Mouse (Mus musculus) megakaryocyte, embryonic 14.5 days (primary cell): ENCODE measurements at regions not wholly inside any gene's neighbourhood (a gene's known extent, or its start where the extent isn't known, plus 50 kb on each side); places are given as distances from the start of the nearest gene placed in this dataset.

Experiments used
- H3K27me3 ChIP-seq: replicated peaks from 2 replicates; pipeline ENCODE3; 2012; ENCODE audit warnings: inconsistent platforms
- H3K36me3 ChIP-seq: replicated peaks from 2 replicates; pipeline ENCODE3; 2012; ENCODE audit warnings: low read length, inconsistent platforms, mixed read lengths
- H3K4me1 ChIP-seq: 2 replicates; pipeline ENCODE4 v1.6.1; 2012; ENCODE audit warnings: inconsistent platforms
- H3K4me3 ChIP-seq: replicated peaks from 2 replicates; pipeline ENCODE3; 2012; ENCODE audit warnings: moderate library complexity, mild to moderate bottlenecking, inconsistent platforms
- H3K9me3 ChIP-seq: 2 replicates; pipeline ENCODE4 v1.6.1; 2012; ENCODE audit warnings: inconsistent platforms
- FLI1 ChIP-seq: IDR thresholded peaks from 2 replicates; pipeline ENCODE4 v1.6.1; 2012; ENCODE audit warnings: low read length, inconsistent platforms, mixed read lengths
- GATA1 ChIP-seq: IDR thresholded peaks from 3 replicates; pipeline ENCODE4 v1.6.1; 2012; ENCODE audit warnings: mixed read lengths, low read length, inconsistent platforms, borderline replicate concordance

- no peak overlapping the region for H3K4me3 ChIP-seq
- no peaks in the 10 kb centered on the region for H3K9me3 ChIP-seq
- TF ChIP-seq GATA1 (no peak), FLI1 (no peak)
- peaks cover 20% of the 10 kb centered on the region for H3K27me3 ChIP-seq
- H3K4me1 ChIP-seq, result peaks cover 79% of the 10 kb centered on the region
- H3K36me3 ChIP-seq, result no peaks in the 10 kb centered on the region
Measured at GRCm38 (mm10) chr15:36893407-36893969, 114.1 kb downstream of the Zfp706 start.

GRCm38 (mm10) chr15:36892576-36893205, 114.9 kb downstream of the Zfp706 start:
- Histone ChIP-seq H3K36me3 (no peaks in the 10 kb centered on the region), H3K4me1 (peaks cover 74% of the 10 kb centered on the region), H3K4me3 (no peak overlapping the region), H3K27me3 (peaks cover 20% of the 10 kb centered on the region), H3K9me3 (no peaks in the 10 kb centered on the region)
- TF ChIP-seq GATA1 (no peak), FLI1 (no peak)

GRCm38 (mm10) chr15:36891851-36892250, 115.7 kb downstream of the Zfp706 start:
- Histone ChIP-seq H3K27me3 (peaks cover 17% of the 10 kb centered on the region), H3K4me1 (peaks cover 69% of the 10 kb centered on the region), H3K9me3 (no peaks in the 10 kb centered on the region), H3K4me3 (no peak overlapping the region), H3K36me3 (no peaks in the 10 kb centered on the region)
- TF ChIP-seq GATA1 (no peak), FLI1 (no peak)

DNA sequence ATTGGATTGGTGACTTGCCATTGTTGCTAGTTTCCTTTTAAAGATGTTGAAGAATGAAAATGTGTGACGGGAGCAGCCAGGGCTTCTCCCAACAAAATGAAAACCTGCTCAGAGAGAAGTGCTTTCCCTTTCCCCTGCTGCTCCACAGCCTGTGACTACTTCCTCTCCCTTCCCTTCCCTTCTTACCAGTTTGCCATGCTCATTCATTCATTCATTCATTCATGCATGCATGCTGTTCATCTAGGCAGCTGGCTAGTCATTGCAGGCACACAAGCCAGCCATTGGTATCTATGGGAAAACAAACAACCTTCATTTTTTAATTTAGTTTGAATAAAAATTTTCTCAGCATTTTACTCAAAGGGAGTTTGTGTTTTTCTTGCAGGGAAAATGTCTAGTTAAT, 116.3 kb downstream of the Zfp706 start:
- H3K36me3 ChIP-seq, result no peaks in the 10 kb centered on the region
- peaks cover 13% of the 10 kb centered on the region for H3K27me3 ChIP-seq
- peaks cover 64% of the 10 kb centered on the region for H3K4me1 ChIP-seq
- TF ChIP-seq GATA1 (no peak), FLI1 (no peak)
- H3K4me3 ChIP-seq, result no peak overlapping the region
- no peaks in the 10 kb centered on the region for H3K9me3 ChIP-seq

DNA sequence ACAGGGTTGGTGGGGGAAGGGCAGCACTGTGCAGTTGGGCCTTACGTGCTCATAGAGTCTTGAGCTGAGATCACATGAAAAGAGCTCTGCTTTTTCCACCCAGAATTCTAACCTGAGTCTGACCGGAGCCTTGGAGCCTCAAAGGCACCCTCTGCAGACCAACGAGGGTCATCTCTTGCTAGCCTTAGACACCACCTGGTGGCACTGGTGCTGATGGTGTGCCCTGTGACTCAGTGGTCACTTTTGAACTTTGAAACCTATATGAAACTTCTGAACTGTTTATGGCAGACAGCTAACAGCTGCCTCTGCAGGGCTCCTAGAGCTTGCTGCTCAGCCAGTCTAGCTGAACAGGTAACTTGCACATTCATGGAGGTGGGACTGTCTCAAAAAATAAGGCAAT, 118.5 kb downstream of the Zfp706 start:
- H3K27me3 ChIP-seq, result peaks cover 4% of the 10 kb centered on the region
- TF ChIP-seq GATA1 (no peak), FLI1 (no peak)
- 0 out of 2 replicates have a peak, but pooled peaks cover 1% of the 10 kb centered on the region for H3K9me3 ChIP-seq
- H3K4me3 ChIP-seq, result no peak overlapping the region
- peaks cover 2% of the 10 kb centered on the region for H3K36me3 ChIP-seq
- H3K4me1 ChIP-seq, result peaks cover 59% of the 10 kb centered on the region

DNA sequence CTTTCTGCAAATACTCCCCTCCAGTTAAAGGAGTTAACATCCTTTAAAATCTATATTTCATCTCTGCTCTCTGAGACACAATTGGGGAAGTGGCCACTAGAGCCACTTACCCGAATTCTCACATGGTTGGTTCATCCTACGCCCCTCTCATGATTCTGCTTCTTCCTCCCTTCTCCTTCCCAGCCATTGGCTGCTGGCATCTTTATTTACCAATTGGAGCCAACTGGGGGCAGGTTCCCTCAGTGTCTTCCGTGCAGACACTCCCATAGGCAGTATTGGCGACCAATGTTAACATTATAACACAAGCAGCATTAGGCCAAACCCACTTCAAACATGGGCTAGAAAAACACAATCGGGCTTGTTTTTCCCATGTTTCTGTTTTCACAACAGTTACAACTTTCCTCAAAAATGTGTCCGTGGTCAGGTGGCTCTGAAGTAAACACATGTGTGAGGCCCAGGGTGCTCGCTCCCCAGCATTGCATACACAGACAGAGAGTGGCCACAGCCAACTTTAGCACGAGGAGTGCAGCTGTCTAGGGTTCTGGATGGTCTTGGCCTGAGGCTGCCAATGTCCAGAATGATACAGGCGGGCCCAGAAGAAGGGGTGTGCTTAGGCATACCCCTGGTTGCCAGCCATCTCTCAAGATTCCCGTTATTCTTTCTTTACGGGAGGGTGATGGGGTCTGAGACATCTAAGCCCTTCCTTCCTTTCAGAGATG, 119.1 kb downstream of the Zfp706 start:
- Histone ChIP-seq H3K4me3 (no peak overlapping the region), H3K4me1 (peaks cover 57% of the 10 kb centered on the region), H3K9me3 (peaks cover 5% of the 10 kb centered on the region; the same call in 1 of the 2 replicates), H3K36me3 (peaks cover 3% of the 10 kb centered on the region), H3K27me3 (peaks cover 3% of the 10 kb centered on the region)
- TF ChIP-seq FLI1 (no peak), GATA1 (no peak)

DNA sequence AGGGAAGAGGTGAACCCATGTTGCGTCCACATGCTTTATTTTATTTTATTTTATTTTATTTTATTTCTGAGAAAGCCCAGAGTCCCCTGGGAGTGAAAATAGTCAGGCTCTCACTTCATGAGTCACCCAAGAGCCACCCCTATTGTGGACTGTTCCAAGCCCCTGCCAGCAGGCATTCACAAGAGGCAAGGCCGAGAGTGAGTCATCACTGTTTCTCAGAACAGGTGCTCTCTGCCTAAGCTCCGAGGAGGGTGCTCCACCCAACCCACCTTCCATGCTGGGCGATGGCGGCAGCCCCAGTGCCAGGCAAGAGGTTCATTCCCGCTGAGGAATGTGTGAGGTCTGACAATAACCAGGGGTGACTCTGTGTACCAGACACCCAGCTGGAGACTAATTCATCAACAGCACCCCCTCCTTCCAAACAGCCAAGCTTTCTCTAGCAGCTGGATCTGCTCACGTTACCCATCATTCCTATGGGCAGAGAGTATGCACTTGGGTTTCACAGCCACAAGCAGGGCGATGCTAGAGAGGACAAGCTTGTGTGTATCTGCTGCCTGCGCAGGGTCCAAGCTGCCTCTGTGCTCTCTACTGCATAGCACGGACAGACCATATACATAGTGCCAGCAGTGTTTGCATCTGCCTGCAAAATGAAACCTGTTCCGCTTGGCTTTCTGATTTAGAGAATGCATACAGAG, 122.8 kb downstream of the Zfp706 start:
- Histone ChIP-seq H3K4me1 (peaks cover 39% of the 10 kb centered on the region), H3K36me3 (peaks cover 3% of the 10 kb centered on the region), H3K9me3 (peaks cover 8% of the 10 kb centered on the region; the same call in 1 of the 2 replicates), H3K4me3 (no peak overlapping the region), H3K27me3 (no peaks in the 10 kb centered on the region)
- TF ChIP-seq FLI1 (no peak), GATA1 (no peak)

DNA sequence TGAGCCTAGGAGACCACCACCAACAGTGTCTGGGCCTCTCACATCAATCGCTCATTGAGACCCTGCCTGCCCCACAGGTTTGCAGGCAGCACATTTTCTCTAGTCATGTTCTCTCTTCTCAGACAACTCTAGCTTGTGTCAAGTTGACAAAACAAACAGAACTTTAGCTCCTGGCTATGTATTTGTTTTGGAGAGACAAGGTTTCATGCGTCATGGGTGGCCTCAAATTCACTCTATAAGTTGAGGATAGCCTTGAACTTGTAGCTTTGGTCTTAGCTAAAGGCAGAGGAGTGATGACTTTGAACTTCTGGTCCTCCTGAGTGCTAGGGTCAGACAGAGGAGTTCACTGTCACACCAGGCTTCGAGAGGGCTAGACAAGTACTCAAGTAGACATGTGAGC, 123.5 kb downstream of the Zfp706 start:
- H3K27me3 ChIP-seq, result no peaks in the 10 kb centered on the region
- H3K36me3 ChIP-seq, result peaks cover 3% of the 10 kb centered on the region
- H3K4me1 ChIP-seq, result peaks cover 39% of the 10 kb centered on the region
- H3K9me3 ChIP-seq, result peaks cover 8% of the 10 kb centered on the region; the same call in 1 of the 2 replicates
- no peak for TF ChIP-seq GATA1
- no peak for TF ChIP-seq FLI1
- no peak overlapping the region for H3K4me3 ChIP-seq

DNA sequence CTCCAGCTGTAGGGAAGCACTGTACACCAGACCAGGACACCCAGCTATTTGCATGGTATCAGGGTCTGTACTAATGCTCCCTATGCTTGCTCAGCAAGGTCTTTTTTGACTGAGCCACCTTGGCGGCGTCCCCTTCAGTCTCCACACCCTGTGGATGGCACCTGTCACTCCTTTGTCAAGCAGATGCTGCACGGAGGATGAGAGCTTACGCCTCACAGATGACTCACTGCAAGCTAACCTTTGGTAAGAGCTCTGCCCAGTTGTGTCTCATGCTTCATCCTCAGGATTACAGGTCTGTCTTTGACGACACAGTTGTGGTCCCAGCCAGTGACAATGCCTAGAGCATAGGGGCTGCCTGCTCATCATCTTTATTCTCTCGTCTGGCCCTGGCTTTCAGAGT, 124.4 kb downstream of the Zfp706 start:
- Histone ChIP-seq H3K36me3 (peaks cover 3% of the 10 kb centered on the region), H3K27me3 (no peaks in the 10 kb centered on the region), H3K4me1 (peaks cover 40% of the 10 kb centered on the region), H3K9me3 (peaks cover 8% of the 10 kb centered on the region; the same call in 1 of the 2 replicates), H3K4me3 (no peak overlapping the region)
- TF ChIP-seq FLI1 (no peak), GATA1 (no peak)
